Mouse (Mus musculus): Measurements from ENCODE around the gene Mgat2. TPM values are rescaled to one million over a fixed set of nuclear protein-coding genes. Genes with fewer than 3 reads are reported as not detected.

The Mgat2 gene
- polyA plus RNA-seq, 1 experiment = 24.8 TPM

- Histone ChIP-seq H3K9ac (ENCODE audit: low read depth, poor library complexity, severe bottlenecking) (no peak overlapping the region), H3K4me1 (ENCODE audit: control insufficient read depth, insufficient read depth, low read length) (no peaks in the 10 kb centered on the region), H3K27ac (ENCODE audit: insufficient read depth, low read length) (no peak overlapping the region), H3K9me3 (replicated peaks; ENCODE audit: control insufficient read depth, insufficient read depth, low read length, poor library complexity, severe bottlenecking) (no peaks in the 10 kb centered on the region), H3K27me3 (ENCODE audit: control insufficient read depth, insufficient read depth, low read length, poor library complexity, severe bottlenecking) (no peaks in the 10 kb centered on the region), H3K4me3 (ENCODE audit: low read depth, low read length) (no peak overlapping the region), H3K36me3 (ENCODE audit: control insufficient read depth, insufficient read depth, low read length, poor library complexity, severe bottlenecking) (peaks cover 11% of the 10 kb centered on the region)
- TF ChIP-seq CTCF (IDR thresholded peaks at IDR 0.05; ENCODE audit: low read depth, low read length) = no peak
- no peak for TF ChIP-seq POLR2A (IDR thresholded peaks at IDR 0.05; ENCODE audit: insufficient read depth, low read length)
- no peak for TF ChIP-seq EP300 (IDR thresholded peaks at IDR 0.05; ENCODE audit: insufficient read depth, low read depth, low read length)
Measured at GRCm38 (mm10) chr12:69214393-69214792, 30.4 kb downstream of the Mgat2 start.

GRCm38 (mm10) chr12:69215000-69215785 is 31.2 kb downstream of the Mgat2 start:
- Histone ChIP-seq H3K27ac (ENCODE audit: insufficient read depth, low read length) (no peak overlapping the region), H3K9me3 (replicated peaks; ENCODE audit: control insufficient read depth, insufficient read depth, low read length, poor library complexity, severe bottlenecking) (no peaks in the 10 kb centered on the region), H3K36me3 (ENCODE audit: control insufficient read depth, insufficient read depth, low read length, poor library complexity, severe bottlenecking) (peaks cover 11% of the 10 kb centered on the region), H3K9ac (ENCODE audit: low read depth, poor library complexity, severe bottlenecking) (no peak overlapping the region), H3K27me3 (ENCODE audit: control insufficient read depth, insufficient read depth, low read length, poor library complexity, severe bottlenecking) (no peaks in the 10 kb centered on the region), H3K4me1 (ENCODE audit: control insufficient read depth, insufficient read depth, low read length) (no peaks in the 10 kb centered on the region), H3K4me3 (ENCODE audit: low read depth, low read length) (no peak overlapping the region)
- no peak for TF ChIP-seq EP300 (IDR thresholded peaks at IDR 0.05; ENCODE audit: insufficient read depth, low read depth, low read length)
- TF ChIP-seq POLR2A (IDR thresholded peaks at IDR 0.05; ENCODE audit: insufficient read depth, low read length) = no peak
- TF ChIP-seq CTCF (IDR thresholded peaks at IDR 0.05; ENCODE audit: low read depth, low read length) = no peak

GRCm38 (mm10) chr12:69216587-69216986 is 32.6 kb downstream of the Mgat2 start:
- Histone ChIP-seq H3K9ac (ENCODE audit: low read depth, poor library complexity, severe bottlenecking) (no peak overlapping the region), H3K27me3 (ENCODE audit: control insufficient read depth, insufficient read depth, low read length, poor library complexity, severe bottlenecking) (no peaks in the 10 kb centered on the region), H3K36me3 (ENCODE audit: control insufficient read depth, insufficient read depth, low read length, poor library complexity, severe bottlenecking) (peaks cover 11% of the 10 kb centered on the region), H3K27ac (ENCODE audit: insufficient read depth, low read length) (no peak overlapping the region), H3K9me3 (replicated peaks; ENCODE audit: control insufficient read depth, insufficient read depth, low read length, poor library complexity, severe bottlenecking) (no peaks in the 10 kb centered on the region), H3K4me1 (ENCODE audit: control insufficient read depth, insufficient read depth, low read length) (no peaks in the 10 kb centered on the region), H3K4me3 (ENCODE audit: low read depth, low read length) (no peak overlapping the region)
- TF ChIP-seq EP300 (IDR thresholded peaks at IDR 0.05; ENCODE audit: insufficient read depth, low read depth, low read length) (no peak), POLR2A (IDR thresholded peaks at IDR 0.05; ENCODE audit: insufficient read depth, low read length) (no peak), CTCF (IDR thresholded peaks at IDR 0.05; ENCODE audit: low read depth, low read length) (no peak)

GRCm38 (mm10) chr12:69220613-69221277 is 36.8 kb downstream of the Mgat2 start:
- no peak overlapping the region for H3K9ac ChIP-seq (ENCODE audit: low read depth, poor library complexity, severe bottlenecking)
- no peak for TF ChIP-seq CTCF (IDR thresholded peaks at IDR 0.05; ENCODE audit: low read depth, low read length)
- no peak for TF ChIP-seq EP300 (IDR thresholded peaks at IDR 0.05; ENCODE audit: insufficient read depth, low read depth, low read length)
- TF ChIP-seq POLR2A (IDR thresholded peaks at IDR 0.05; ENCODE audit: insufficient read depth, low read length) = no peak
- H3K27ac ChIP-seq (ENCODE audit: insufficient read depth, low read length) = no peak overlapping the region
- no peaks in the 10 kb centered on the region for H3K9me3 ChIP-seq (replicated peaks; ENCODE audit: control insufficient read depth, insufficient read depth, low read length, poor library complexity, severe bottlenecking)
- H3K4me3 ChIP-seq (ENCODE audit: low read depth, low read length) = no peak overlapping the region
- no peaks in the 10 kb centered on the region for H3K4me1 ChIP-seq (ENCODE audit: control insufficient read depth, insufficient read depth, low read length)
- peaks cover 8% of the 10 kb centered on the region for H3K36me3 ChIP-seq (ENCODE audit: control insufficient read depth, insufficient read depth, low read length, poor library complexity, severe bottlenecking)
- H3K27me3 ChIP-seq (ENCODE audit: control insufficient read depth, insufficient read depth, low read length, poor library complexity, severe bottlenecking) = no peaks in the 10 kb centered on the region

- H3K4me1 ChIP-seq (ENCODE audit: control insufficient read depth, insufficient read depth, low read length) = no peaks in the 10 kb centered on the region
- H3K9me3 ChIP-seq (replicated peaks; ENCODE audit: control insufficient read depth, insufficient read depth, low read length, poor library complexity, severe bottlenecking) = no peaks in the 10 kb centered on the region
- peak within 1 kb of the TSS; percentile 93 for H3K4me3 ChIP-seq (ENCODE audit: low read depth, low read length)
- TF ChIP-seq EP300 (IDR thresholded peaks at IDR 0.05; ENCODE audit: insufficient read depth, low read depth, low read length) (no peak), POLR2A (IDR thresholded peaks at IDR 0.05; ENCODE audit: insufficient read depth, low read length) (peak; percentile 50), CTCF (IDR thresholded peaks at IDR 0.05; ENCODE audit: low read depth, low read length) (no peak)
- H3K27me3 ChIP-seq (ENCODE audit: control insufficient read depth, insufficient read depth, low read length, poor library complexity, severe bottlenecking) = no peaks in the 10 kb centered on the region
- peak within 1 kb of the TSS; percentile 74 for H3K27ac ChIP-seq (ENCODE audit: insufficient read depth, low read length)
- H3K36me3 ChIP-seq (ENCODE audit: control insufficient read depth, insufficient read depth, low read length, poor library complexity, severe bottlenecking) = peaks cover 5% of the 10 kb centered on the region; the same call in 1 of the 2 replicates
- peak within 1 kb of the TSS; percentile 73 for H3K9ac ChIP-seq (ENCODE audit: low read depth, poor library complexity, severe bottlenecking)
Measured at GRCm38 (mm10) chr12:69227776-69228466, 44.0 kb downstream of the Mgat2 start, which contains the start of gene Pole2. Gene Pole2 (minus strand): TSS chr12:69228195.
